28 mouse cellular contexts compared by ENCODE assay signal in the genomic region with DNA sequence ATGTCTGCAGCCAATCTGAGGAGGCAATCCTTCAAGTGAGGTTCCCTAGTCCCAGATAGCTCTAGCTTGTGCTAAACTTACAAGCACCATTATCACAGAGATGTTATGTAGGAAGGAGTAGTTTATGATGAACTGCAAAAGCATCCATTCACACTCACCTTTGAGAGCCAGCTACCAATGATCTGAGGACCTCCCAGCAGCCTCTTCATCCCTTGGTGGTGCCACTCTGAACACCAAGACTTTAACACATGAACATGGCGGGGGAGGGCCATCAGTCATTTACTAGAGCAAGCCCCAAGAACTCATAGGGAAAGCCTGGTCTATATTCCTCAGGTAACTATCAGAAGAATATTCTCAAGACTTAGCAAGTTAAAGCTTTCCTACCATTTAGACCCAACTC.
"Had no signal": no experiment of that assay in that cellular context is flagged by ENCODE, and none has a peak within 500 bp of the region (broad histone marks: within the 10 kb centered on the region; RNA-seq: fewer than 3 reads in every experiment).

No protein-coding gene starts in this region.

- ATAC-seq: forebrain, embryonic 13.5 days; forebrain, embryonic 14.5 days; forebrain, embryonic 15.5 days; forebrain, embryonic 16.5 days; forebrain, postnatal 0 days had no signal

- H3K9ac ChIP-seq: embryonic facial prominence, embryonic 12.5 days; embryonic facial prominence, embryonic 13.5 days; embryonic facial prominence, embryonic 15.5 days; forebrain, embryonic 12.5 days; forebrain, embryonic 13.5 days; forebrain, embryonic 15.5 days; forebrain, postnatal 0 days had no signal

- H3K4me2 ChIP-seq: embryonic facial prominence, embryonic 12.5 days; embryonic facial prominence, embryonic 13.5 days; embryonic facial prominence, embryonic 15.5 days; forebrain, embryonic 12.5 days; forebrain, embryonic 13.5 days; forebrain, embryonic 15.5 days had no signal

- H3K4me1 ChIP-seq: embryonic facial prominence, embryonic 10.5 days; embryonic facial prominence, embryonic 12.5 days; embryonic facial prominence, embryonic 13.5 days; embryonic facial prominence, embryonic 15.5 days; forebrain, embryonic 10.5 days; forebrain, embryonic 12.5 days; forebrain, embryonic 13.5 days; forebrain, embryonic 15.5 days had no signal

- DNase-seq: cerebellum, adult 2 months; cerebellum, adult 8-10 months; cerebellum, adult 9-10 months; cerebellum, adult 9-11 months; cerebellum, postnatal 10 days; cerebellum, postnatal 14 days; cerebellum, postnatal 25 days; cerebellum, postnatal 36 days; embryo, embryonic 11 days; forebrain, postnatal 0 days; gastrocnemius, adult 2 months; gastrocnemius, postnatal 10 days; gastrocnemius, postnatal 14 days; gastrocnemius, postnatal 25 days; gastrocnemius, postnatal 36 days; heart, adult 18-20 months; heart, adult 2 months had no signal

- H3K27ac ChIP-seq: embryonic facial prominence, embryonic 10.5 days; embryonic facial prominence, embryonic 12.5 days; embryonic facial prominence, embryonic 13.5 days; embryonic facial prominence, embryonic 15.5 days; forebrain, embryonic 10.5 days; forebrain, embryonic 12.5 days; forebrain, embryonic 13.5 days; forebrain, embryonic 15.5 days; gastrocnemius, adult 2 months; heart, adult 2 months had no signal

- H3K27me3 ChIP-seq: embryonic facial prominence, embryonic 12.5 days; embryonic facial prominence, embryonic 13.5 days; embryonic facial prominence, embryonic 15.5 days; forebrain, embryonic 12.5 days; forebrain, embryonic 13.5 days; forebrain, embryonic 15.5 days had no signal

- H3K36me3 ChIP-seq: embryonic facial prominence, embryonic 10.5 days; embryonic facial prominence, embryonic 12.5 days; embryonic facial prominence, embryonic 13.5 days; embryonic facial prominence, embryonic 15.5 days; forebrain, embryonic 10.5 days; forebrain, embryonic 12.5 days; forebrain, embryonic 15.5 days had no signal

- H3K4me3 ChIP-seq: embryonic facial prominence, embryonic 10.5 days; embryonic facial prominence, embryonic 12.5 days; embryonic facial prominence, embryonic 13.5 days; embryonic facial prominence, embryonic 15.5 days; erythroblast, embryonic 14.5 days; forebrain, embryonic 10.5 days; forebrain, embryonic 12.5 days; forebrain, embryonic 13.5 days; forebrain, embryonic 15.5 days; gastrocnemius, adult 2 months; heart, adult 2 months had no signal

- H3K9me3 ChIP-seq: embryonic facial prominence, embryonic 10.5 days; embryonic facial prominence, embryonic 12.5 days; embryonic facial prominence, embryonic 13.5 days; embryonic facial prominence, embryonic 15.5 days; forebrain, embryonic 10.5 days; forebrain, embryonic 12.5 days; forebrain, embryonic 13.5 days; forebrain, embryonic 15.5 days had no signal
